Mouse (Mus musculus) thymus, postnatal 36 days (tissue): ENCODE measurements around the gene Gm45521.
A peak's percentile ranks its signal among the peaks of the same experiment; 100 is the strongest.

Experiments used
- DNase-seq, 2 experiments: peaks; one replicate each; pipeline ENCODE4 v3.0.0; 2022; ENCODE audit warnings: mixed read lengths in 2 of 2

Gm45521 gene

DNA sequence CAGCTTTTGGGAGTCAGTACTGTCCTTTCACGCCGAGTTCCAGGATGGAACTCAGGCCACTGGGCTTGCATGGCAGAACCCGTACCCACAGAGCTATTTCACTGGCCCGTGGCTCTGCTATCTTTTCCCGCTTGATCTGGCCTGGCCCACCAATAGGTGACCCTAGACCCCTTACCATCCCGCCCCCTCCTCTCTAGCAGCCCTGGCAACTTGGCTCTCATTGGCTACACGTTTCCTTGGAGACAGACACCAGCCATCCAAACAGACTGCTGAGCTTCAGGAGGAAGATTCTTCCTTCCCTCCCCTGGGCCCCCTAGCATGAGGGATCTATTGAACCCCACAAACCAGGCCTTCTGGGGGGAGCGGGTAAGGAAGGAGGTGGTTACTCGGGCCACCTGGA lies at the start of gene Gm45521:
TSS of gene Gm45521 (plus strand) at position 240 of the 400 bp plus-strand sequence.
- no peak for DNase-seq

DNA sequence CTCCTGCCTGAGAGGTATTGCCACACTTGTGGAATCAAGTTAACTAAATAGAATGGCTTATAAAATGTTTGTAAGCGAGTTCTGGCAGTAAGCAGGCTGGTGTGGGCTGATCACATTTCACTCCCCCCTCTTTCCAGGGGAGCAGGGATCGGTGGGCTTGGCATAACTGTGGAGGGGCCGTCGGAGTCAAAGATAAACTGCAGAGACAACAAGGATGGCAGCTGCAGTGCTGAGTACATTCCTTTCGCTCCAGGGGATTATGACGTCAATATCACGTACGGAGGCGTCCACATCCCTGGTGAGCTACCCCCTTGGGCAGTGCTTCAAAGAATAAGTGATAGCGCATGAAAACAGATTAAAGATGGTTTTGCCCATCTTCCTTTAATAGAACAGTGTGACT lies 47.6 kb upstream of the Gm45521 start:
- no peak for DNase-seq

DNA sequence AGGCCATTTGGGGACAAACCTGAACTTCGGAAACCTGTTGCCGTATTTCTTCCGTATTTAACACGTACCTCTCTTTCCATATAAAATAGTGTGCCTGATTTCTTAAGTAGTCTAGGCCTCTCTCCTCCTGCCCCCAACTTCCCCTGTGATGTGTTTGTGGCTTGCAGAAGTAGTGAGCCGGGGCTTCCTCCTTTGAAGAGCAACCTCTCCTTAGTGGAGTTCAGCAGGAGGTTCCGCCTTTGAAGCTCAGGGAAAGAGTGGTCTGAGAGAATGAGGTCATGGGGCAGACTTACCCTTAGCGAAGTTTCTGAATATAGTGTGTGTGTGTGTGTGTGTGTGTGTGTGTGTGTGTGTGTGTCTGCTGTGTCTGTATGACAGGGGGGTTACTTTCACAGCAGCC lies 43.2 kb upstream of the Gm45521 start:
- DNase-seq: peak; percentile 38 to 46

DNA sequence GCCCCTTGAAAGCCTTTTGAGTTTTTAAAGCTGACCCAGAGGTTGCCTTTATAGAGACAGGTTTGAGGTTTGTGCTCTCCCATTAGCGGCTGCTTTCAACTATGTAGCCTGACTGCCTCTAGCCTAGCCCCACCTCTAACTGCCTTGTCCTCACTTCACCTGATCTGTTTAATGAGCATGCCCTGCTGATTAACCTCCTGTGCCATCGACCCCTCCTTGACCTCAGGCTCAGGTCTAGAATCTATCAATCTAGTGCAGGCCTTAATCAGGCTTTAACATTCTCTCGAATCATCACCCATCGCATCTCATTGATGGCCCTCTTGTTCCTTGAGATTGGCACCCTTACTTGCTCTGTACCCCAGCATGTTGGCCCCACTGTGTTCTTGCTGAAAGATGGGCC lies 42.6 kb upstream of the Gm45521 start:
- DNase-seq: no peak

DNA sequence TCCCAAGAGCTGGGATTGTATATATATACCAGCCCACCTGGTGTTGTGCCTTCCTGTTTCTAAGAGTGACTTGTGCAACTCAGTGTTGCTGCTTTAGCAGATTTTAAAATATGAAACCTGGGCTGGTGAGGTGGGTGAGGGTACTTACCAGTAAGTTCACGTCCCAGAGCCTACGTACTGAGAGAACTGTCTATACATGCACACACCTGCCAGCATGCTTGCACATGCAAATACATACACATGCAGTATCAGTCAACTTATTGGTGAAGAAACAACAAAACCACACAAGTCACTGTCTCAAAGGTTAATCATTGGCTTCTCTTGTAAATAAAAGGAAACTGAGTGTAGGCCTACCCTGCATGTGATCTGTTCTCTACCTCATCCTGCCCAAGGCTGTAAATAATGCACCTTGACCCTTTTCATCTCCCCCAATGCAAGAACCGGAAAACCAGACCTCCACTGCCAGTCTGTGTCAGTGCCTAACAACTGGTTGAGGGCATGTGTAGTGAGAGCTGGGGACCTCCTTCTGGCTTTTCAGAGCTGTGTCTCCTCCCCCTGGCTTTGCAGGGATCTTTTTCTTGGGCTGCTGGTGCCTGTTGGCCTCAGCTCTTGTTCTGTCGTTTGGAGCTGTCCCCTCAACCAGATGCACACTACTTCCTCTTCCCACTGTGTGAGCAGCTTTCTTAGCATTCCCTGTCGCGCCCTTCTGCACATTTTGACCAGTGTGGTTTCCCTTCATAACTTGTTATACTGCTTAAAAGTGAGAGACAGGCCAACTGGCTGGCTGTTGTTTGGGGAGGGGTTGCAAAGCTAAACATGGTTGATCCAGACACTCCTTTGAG lies 38.7 kb upstream of the Gm45521 start:
- no peak for DNase-seq

DNA sequence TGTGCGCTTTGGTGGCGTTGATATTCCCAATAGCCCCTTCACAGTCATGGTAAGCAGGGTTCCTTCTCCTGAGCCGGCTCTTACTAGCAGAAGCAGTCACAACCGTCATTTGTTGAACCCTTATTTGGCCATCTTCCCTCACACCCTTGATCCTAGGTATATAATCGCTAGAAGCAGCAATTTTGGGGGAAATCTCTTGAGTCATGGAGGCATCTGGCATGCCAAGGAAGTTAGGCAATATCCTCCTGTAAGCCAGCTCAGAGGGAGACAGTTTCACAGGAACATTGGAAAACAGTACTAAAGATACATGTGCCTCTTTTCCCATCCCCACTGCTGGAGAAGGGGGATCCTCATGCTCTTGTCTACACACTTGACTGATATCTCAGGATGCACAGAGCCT lies 37.8 kb upstream of the Gm45521 start:
- no peak for DNase-seq

DNA sequence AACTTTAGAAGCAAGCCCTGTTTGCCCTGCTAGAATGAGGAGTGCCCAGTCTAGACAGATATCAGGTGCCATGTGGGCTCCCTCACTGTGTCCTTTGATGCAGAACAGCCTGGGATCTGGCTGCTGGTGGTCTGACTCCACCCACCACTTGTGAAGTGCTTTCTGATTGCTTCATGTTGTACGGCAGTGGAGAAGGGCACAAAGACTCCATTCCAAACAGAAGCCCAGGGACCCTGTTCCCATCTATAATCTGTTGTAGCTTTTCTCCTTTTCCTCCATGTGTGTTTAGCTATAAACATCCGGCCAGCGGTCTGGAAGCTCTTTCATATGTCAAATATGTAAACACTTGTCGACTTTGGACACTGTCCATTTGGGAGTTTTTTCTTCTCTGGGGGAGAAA lies 37.2 kb upstream of the Gm45521 start:
- no peak for DNase-seq

DNA sequence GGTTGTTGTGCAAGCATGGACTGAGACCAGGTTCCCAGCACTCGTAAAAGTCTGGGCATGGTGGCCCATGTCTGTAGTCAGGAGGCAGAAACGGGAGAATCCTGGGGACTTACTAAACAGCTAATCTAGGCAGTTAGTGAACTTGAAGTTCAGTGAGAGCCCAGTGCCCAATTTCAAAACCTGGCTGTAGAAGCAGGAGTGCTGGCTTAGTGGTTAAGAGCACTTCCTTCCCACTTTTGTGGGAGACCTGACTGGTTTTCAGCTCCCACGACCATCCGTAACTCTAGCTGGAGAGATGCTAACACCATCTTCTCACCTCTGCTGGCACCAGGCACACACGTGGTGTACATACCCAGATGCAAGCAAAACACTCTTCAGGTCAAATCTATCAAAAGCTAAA lies 35.6 kb upstream of the Gm45521 start:
- no peak for DNase-seq

DNA sequence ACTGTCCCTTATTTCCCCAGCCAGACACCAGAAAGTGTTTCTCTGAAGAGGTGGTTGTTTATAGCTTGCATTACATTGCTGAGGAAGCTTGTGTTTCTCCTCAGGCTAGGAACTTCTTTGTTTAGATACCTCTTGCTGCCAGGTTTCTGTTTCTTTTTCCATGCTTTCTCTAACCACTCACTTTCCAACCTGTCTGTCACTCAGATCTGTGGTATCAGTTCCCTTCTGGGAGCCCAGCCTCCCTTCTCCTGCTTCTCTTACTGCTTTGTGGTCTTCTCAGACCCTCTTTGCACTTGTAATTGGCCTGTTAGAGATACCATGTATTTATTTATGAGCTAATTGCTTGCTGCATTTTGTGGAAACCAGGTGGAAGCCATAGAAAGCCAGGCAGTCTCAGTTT lies 33.5 kb upstream of the Gm45521 start:
- no peak for DNase-seq

DNA sequence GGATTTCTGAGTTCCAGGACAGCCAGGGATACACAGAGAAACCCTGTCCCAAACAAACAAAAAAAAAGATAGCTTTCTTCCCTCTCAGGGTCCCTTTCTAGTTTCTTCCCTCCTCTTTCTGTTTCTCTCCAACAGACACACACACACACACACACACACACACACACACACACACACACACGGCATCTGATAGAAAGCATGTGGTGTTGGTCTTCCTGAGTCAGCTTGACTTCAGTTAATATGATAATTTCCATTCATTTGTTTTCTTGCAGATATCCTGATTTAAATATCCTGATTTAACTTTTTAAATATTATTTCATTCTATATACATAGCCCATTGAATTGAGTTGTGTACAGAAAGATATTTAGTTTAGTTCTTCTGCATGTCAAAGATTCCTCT lies 28.7 kb upstream of the Gm45521 start:
- no peak for DNase-seq

DNA sequence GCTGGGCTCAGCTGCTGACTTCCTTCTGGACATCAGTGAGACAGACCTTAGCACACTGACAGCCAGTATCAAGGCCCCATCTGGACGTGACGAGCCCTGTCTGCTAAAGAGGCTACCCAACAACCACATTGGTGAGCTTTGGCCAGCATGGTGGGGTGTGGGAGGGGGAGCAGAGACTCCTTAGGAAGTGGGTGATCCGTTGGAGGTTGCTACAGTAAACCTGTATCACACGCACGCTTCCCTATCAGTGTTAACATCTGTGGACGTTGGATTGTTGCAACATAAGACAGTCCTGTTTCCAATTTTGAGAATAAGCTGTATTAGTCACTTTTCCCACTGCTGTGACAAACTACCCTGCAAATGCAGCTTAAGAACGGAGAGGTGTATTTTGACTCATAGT lies 28.1 kb upstream of the Gm45521 start:
- DNase-seq: no peak

DNA sequence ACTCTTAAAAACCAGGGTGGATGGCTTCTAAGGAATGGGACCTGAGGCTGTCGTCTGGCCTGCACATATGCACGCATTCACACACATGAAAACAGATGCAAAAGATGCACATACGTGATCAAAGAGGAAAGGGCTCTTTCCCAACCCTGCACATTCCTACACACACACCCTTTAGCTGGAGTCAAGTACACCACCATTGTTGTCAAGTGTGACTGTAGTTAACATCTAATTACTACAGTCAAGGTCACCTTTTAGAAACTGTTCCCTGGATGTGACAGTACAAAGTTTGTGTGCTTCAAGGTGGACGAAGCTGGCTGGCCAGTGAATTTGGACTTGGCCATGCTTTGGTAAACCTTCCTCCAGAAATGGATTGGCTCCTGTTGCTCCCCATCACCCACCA lies 24.9 kb upstream of the Gm45521 start:
- no peak for DNase-seq

DNA sequence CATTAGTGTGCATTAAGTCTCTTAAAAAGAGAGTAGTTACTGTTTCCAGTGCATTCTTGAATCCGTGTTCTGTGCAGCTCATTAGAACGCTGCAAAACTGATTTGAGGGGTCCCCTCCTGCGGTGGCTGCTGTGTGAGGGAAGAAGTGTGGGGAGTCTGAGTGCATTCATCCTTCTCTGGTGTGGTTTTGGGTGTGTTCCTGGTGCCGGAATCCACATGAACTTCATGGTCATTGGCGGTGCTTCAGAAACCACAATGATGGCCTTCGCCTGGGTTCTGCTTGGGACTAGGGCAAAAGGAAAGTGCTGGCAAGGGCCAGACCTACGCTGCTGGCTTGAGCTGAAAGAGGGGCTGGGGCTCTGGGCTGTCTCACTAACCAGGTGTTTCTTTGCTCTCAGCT lies 22.9 kb upstream of the Gm45521 start:
- DNase-seq: no peak

DNA sequence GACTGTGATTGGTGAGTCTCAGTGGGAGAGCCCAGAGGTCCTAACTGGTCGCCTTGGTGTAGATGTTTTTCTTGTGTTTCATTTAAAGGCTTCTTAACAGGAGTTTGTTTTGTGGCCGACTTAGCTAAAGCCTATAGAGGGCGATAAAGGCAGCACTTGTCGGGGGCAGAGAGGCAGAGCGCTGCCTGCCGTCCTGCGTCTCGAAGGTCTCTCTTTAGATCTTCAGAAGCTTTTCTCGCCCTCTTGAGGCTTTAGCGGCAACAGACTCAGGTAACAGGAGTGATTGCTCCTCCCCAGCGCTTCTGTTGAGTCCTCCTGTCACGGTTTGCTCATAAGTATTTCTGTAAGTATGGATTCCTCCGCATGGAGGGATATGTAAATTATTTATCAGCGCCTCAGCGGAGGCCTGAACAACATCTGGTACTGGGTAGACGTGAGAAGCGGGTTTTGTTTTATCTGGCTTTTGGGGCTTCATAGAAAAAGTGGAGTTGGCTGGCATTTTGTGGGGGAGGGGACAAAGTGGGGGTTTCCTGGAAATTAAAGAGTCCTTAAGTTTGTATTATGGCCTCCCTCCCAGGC lies 19.9 kb upstream of the Gm45521 start:
- DNase-seq: peak; percentile 31 to 53

DNA sequence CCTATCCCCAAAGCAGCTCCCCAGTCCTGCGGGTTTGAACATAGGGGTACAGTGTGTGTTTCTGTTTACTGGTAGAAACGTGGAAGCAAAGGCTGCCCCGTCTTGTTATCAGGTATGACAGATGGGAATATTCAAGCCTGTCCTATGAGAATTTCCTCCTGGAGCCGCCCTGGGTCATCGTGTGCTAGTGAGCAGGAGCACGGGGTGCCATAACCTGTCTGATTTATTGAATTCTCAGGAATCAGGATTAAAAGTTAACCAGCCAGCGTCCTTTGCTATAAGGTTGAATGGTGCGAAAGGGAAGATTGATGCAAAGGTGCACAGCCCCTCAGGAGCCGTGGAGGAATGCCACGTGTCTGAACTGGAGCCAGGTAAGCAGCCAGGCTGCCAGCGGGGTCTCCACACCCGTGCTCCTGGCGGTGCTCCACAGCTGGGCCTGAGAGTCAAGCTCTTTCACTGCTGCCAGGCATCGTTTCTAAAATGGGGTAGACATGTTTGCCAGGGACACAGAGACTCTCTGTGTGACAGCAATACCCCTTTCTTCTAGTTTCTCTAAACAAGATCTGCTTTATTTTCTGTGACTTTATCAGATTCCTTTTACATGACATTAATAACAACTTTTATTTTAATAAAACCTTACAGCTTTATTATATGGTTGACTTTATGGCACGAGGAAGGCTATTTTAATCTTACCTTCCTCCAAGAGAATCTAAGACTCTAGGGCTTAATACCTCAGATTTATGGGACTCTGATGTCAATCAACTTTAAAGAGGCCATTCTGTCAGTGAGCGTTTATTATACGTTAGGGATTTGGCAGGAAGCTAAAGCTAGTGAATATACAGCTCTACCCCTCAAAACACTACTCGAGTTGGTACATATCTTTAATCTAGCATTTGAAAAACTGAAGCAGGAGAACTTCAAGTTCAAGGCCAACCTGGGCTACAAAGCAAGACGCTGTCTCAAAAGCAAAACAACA lies 18.0 kb upstream of the Gm45521 start:
- no peak for DNase-seq

DNA sequence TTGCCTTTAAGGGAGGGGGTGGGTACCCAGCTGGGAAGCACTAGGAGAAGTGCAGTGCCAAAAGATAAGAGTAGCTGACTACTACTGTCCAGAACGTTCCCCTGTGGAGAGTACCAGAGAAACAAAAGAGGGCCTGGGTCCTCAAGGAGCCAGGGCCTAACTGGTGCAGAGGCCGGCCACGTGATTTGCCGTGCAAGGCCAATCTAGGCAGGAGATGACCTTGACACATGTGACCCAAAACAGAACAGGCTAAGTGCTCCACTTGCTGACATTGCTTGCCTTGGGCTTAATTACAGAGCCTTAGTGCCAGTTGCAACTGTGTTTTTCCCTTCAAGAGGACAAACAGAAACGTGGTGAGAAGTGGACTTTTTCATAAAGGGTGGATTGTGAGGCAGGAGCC lies 15.7 kb upstream of the Gm45521 start:
- no peak for DNase-seq

DNA sequence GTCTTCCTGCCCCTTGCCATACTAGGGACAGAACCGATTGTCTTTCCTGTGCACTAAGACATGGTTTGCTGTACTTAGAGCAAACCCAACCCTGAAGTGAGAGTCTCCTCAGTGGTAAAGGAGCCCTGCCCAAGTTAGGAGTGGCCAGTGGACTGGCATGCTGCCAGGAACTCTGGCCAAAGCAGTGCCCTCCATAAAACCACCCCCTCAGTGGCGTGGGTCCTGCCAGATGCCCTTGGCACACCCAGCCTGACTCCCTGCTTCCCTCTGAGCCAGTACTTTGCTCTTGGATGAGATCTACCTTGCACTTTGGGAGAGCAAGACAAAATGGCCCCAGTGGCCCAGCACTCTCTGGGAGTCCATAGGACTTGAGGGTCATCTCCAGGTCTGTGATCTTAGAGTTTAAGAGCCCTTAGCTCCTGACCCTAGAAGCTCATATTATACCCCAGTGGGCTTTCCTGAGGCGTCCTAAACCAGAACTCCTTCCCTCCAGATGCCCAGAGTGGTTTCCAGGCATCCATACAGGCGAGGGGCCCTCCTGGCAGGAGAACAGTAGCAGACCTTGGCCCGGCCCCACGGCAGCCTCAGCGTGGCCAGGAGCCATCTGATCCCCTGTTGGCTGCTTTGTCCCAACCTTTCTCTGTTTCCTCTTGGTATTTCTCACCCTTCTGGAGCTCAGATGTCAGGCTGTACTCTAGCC lies 13.8 kb upstream of the Gm45521 start:
- DNase-seq: no peak

DNA sequence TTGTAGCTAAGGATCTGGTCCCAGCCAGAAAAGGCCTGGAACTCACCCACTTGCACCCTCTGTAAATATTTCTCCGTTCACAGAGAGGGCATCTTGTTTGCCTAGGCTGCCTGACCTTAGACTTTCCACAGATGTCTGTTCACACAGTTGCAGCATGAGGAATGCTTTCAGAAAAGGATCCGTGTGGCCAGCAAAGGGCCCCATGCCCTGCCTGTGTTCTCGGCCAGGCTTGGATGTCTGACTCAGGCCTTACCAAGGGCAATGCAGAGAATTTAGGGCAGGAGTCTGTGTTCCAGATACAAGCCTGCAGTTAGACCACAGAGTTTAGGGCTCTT lies 13.3 kb upstream of the Gm45521 start:
- no peak for DNase-seq

DNA sequence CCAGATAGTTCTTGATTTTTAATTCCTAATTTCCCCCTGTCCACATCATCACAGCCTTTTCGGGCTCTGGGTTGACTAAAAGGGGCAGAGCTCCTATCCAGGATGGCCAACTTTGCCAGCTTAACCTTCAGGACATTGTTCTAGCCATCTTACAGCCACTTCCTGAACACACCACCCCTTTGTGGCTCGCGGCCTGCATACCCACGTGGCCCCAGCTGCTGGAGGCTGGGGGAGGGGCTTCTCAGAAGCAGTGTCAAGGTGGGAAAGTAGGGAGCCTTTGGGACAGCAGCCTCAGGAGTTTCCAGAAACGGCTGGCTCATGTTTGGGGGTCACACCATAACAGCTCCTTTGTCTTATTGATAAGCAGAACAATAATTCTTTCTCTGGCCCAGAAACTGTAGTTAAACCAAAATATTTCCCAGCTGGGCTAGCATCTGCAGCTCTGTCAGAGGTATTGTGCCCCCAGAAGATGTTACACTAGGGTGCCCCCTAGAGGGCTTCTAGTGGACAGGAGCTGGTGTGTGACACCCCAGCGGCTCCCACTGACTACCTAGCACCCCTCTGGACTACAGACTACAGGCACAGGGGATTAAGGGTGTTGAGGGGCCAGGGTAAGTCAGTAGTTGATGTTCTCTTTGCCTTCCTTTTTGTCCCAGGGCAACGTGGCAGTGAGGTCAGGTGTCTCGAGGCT lies 12.6 kb upstream of the Gm45521 start:
- peak; percentile 39 to 53 for DNase-seq

DNA sequence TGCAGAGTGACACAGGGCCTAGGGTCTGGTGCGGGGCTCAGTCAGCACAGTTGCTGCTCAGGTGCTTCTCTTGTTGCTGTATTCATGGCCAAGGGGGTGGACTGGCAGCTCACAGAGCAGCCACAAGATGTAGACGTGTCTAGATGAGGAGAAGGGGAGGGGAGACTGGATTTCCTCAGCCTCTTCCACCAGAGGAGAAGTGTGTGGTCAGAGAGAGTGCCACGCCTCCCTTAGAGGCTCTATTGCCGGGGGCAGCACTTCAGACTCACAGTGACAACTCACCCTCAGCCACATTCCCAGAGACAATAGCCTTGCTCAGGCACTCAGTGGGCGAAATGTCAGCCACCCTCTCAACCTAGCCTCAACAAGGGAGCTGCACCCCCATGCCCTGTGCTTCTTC lies 11.8 kb upstream of the Gm45521 start:
- DNase-seq: no peak

DNA sequence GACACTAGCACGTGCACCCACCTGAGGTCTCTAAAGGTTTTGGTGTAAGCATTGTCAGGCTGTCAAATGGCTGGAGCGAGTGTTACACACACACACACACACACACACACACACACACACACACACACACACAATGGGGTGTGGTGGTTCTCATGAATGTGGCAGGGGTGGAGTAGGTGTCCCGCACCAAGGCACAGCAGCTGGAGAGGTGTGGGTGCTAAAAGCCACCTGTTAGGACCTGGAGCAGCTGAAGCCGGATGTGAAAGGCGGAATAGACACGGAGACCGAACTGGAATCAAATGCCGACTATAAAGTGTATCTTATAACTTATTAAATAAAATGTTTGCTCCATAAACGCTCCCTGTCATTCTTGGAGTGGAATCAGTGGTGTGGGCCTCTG lies 5.9 kb upstream of the Gm45521 start:
- DNase-seq: no peak

DNA sequence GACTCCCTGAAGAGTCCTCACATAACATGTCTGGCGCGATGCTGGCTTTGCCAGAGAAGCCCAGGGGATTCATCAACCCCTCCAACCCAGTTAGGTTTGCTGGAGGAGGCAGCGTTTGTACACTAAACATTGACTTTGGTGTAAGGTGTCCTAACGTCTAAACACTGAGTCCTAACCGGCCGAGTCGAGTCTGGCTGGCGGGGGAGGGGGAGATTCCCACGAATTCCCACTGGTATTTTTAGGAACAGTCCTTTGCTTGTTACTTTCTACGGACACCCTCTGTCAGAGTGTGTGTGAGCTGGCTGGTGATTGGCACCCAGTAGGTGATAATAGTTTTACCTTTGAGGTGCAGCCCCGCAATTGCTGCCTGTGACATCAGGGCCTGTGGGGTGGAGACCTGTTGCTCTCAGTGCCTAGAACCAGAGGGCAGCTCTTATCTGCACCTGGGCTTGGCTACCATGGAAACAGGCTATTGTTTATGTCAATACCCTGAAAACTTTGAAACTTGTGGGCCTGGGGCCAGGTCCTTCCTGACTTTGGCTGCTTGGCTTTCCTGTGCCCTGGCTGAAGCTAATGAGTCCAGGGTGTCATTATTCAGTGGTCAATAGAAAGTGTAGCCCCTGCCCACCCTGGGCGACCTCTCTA lies 4.4 kb upstream of the Gm45521 start:
- DNase-seq: no peak
